Mouse (Mus musculus): Measurements from ENCODE around the gene Nrcam.

The Nrcam gene

DNA sequence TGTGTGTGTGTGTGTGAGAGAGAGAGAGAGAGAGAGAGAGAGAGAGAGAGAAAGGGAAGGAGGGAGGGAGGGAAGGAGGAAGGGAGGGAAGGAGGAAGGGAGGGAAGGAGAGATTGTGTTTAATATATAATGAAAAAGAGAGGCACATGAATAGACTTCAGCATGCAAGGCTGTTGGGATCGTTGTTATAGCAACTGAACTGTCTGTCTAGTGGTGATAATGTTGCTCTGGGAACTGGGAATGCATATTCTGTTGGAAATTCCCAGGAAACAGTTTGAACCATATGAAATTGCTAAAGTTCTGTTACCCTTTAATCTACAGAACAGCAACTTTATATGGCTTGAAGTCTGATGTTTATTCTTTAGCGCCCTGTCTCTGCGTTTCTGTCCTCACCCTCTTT, 104.0 kb downstream of the Nrcam start:
- in situ Hi-C loops (cut with MboI, MseI): no loop called here

DNA sequence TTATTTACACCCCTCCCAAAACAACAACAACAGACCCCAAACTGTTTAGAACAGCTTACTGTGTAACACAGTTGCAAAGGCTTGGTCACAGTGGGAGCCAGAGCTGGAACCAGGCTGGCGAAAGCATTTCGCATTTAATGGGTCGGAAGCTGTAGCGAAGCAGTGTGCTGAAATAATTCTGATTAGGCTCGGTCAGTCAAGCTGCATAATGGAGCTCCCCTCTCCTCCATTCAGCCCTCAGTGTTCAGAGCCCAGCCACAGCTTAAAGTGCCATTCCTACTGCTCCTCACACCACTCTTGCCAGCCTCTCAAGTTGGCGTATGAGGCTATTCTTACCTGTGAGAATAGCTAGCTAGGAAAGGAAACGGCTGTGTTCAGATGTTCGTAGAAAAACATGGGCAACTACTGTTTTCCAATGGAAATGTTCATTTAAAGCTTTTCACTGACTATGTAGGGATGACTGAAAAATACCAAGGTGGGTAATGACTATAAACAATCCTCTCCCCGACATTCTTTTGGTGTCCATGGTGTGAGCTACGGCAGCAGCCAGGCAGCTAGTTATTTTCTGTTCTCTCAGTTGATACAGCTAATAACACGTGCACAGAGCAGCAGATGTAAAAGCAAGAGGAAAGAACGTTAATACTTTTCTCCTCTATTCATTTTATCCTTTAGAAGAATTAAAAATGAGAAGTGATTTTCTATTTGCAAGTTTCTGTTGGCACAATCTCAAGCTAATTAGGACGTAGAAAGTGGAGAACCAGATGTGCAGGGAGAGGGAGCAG, 108.6 kb downstream of the Nrcam start:
- in situ Hi-C loops (cut with MboI, MseI): no loop called here

DNA sequence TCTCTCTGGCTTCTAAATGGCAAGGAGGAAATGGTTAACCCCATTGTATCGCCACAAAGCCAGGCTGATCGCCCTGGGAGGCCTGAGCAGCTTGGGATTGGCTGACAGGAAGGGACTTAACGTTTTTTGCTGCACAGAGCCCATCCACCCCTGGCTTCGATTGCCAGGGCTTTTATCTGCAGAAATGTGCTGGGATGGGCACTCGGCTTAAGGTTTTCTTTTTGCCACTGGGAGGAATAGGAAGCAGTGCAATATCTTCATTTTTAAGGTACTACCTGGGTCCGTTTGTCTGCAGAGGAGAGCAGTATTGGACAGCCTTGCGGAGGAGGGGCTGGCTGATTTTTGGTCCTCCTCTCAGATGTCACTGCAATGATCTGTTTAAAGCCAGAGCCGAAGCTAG, 110.2 kb downstream of the Nrcam start:
- in situ Hi-C loops (cut with MboI, MseI): no loop called here

DNA sequence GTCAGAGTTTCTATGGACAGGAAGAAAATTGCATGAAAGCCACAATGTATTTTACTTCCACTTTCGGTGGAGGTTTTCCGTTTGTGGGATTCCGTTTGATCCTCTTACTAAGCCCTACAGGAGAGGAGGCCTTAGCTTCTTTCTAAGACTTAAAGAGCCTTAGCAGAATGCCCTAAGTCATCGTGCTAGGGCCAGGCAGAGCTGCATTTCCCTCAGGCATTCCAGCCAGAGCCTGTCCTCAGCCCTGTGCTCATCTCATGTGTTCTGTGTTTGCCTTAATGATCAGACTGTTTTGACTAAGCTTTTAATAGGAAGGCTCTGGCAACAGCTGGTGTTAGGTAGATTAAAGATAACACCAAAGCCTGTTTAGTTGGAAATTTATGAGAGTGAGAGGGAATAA, 111.5 kb downstream of the Nrcam start:
- in situ Hi-C loops (cut with MboI, MseI): no loop called here

DNA sequence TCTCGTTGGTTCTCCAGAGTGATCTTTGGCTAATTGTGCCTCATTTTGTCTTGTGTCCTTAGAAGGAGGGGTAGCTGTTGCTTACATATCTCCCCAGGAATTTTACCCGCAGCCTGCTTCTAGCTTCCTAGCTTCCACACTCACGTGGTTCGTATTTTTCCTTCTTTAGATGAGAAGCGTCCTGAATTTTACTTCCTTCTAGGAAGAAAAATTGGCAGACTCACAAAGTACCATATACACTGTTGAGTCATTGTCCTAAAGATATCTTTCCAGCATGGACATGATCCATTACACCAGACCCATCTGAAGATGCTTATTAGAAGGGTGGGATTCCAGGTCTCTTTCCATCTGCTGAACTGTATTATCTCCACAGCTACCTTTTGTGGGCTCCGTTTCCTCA, 122.2 kb downstream of the Nrcam start:
- in situ Hi-C loops (cut with MboI, MseI): no loop called here

DNA sequence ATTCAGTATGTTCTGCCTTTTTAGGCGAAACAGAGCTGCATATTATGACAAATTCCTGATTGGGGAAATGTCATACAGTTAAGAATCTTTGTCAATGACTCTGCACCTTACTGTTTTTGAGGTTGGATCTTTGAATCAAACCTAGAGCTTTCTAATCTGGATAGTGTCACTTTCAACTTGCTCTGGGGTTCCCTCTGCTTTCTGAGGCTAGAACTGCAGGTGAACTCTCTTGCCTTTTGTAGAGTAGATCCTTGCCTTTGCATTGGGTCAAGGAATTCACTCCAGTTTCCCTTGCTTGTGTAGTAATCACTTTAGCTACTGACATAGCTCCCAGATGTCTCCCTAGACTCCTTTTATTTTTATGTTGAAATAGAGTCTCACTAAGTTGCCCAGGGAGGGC, 123.1 kb downstream of the Nrcam start:
- in situ Hi-C loops (cut with MboI, MseI): no loop called here

DNA sequence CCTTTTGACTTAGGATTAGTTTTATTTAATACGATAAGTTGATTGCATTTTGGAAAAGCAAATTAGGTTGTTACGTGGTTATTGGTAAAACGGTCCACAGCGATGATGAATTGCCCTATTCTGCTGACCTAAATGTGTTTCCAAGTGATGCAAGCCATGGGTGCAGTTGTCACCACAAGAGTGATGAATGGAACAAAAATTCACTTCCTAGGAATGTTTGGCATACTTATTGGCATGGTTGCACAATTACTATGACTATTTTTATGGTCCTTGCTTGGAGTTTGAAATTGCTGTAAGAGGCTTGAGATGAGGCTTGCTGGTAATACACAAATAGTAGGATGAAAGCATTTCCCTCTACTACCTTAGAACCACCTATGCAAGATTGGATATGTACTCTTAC, 125.1 kb downstream of the Nrcam start:
- in situ Hi-C loops (cut with MboI, MseI): no loop called here

DNA sequence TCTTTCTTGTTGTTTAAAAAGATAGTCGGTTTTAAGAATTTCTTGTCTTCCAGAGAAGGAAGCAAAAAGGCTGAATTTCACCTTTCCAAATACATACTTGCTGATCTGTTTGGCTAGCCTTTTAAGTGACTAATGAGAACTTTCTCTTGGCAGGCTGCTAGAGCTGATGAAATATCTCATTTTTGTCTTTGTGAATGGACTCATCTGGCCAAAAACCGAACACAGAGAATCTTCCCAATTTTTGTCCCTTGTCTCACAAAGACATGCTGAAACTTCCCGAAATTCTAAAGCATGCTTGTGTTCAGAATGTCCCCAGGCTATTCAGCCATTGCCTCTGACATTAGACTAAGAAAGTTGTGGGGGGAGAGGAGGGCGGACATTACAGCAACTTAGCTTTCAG, 129.3 kb downstream of the Nrcam start:
- in situ Hi-C loops (cut with MboI, MseI): no loop called here

DNA sequence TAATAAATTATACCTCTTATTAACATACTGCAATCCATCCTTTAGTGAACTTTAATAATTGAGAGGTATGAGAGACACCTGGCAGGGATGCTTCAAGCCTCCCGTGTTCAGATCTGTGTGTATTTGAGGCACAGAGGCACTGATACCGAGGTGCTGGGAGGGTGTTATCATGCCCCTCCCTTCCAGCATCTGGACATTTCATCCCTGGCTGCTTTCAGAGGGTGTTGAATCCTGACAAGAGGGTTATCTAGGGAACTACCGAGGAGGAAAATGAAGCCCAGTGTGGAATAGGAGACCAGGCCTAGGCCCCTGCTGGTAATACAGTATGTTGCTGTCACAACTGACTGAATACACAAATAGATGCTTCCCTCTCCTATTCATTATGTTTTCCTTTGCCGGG, 133.8 kb downstream of the Nrcam start:
- in situ Hi-C loops (cut with MboI, MseI): no loop called here

DNA sequence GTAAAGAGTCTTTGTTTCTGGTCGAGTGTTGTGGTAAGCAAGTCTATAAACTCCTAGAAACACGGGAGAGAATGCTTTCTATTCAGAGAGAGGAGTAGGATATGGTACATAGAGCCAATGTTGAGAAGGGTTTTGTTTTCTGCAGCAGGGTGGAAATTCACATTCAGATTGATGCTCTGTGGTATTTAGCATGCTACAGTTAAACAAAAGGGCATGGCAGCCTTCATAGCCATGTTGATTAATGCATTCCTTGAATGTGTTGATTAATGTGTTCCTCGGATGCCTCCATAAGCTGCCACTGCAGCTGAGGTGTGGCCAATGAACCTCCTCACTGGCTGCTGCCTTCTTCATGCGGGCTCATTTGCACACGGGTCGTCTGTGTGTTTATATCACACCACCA, 134.3 kb downstream of the Nrcam start:
- in situ Hi-C loops (cut with MboI, MseI): no loop called here

DNA sequence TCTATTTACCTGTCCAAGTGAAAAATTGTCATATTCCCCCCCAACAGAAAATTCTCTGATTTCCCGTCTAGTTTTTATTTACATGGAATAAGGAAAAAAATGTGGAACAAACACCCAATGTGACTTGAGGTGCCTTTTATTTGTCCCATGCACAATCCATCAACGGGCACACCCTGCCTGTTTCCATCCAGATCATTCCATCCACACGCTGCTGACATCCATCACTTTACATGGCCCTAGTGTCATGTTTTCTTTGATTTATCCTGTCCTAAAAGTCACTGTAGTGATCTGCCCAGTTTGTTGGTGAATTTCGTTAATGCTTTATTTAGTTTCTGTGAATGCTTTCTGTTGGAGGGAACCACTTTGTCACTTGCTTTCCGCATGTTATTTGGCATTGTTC, 142.4 kb downstream of the Nrcam start:
- in situ Hi-C loops (cut with MboI, MseI): no loop called here

DNA sequence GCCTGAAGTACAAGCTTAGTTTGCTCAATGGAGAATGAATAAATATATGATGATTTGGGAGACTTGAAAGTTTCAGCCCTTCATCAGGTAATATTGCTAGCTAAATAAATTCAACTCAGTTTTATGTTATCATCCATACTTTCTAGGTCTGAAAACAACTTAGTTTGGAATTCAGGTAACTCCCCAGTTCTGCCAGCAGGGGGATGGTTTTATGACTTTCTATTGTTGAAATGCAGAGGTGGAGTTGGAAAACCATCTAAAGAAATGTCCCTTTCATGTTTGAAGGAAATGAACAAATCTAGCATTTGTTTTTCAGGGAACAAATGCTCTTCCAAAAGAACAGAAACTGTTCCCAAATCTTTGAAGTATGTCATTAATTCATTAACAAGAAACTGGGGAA, 146.7 kb downstream of the Nrcam start:
- in situ Hi-C loops (cut with MboI, MseI): no loop called here

DNA sequence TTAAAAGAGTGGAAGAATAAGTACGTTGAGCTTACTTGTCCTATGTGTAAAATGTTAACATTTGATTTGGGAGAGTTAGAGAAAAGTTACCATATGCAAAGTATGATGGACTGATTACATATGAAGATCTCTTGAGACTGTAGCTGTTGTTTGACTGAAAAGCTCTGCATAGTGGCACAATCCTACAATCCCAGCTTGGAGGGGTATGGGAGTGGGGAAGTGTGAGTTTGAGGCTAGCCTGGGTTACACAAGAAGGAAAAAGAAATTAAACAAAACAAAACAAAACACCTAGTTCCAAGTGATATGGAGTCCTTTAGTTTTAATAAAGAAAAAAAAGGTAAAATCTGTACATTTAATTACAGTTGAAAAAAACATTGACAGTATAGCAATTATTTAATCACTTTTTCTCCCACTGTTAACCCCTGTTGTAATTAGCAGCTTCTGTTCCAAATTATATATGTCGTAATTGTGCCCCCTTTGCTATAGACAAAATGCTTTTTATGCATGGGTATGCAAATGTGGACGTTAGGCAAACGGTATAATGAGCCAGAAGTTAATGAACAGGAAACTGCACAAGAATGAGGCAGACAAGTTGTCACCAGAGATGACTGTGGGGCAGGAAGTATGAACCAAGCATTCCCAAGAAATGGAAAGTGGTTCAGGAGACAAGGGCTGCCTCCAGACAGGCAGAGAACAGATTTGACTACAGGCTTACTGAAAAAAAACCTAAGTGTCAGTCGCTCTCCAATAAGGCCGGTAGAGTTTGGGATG, 150.8 kb downstream of the Nrcam start:
- in situ Hi-C loops (cut with MboI, MseI): no loop called here

DNA sequence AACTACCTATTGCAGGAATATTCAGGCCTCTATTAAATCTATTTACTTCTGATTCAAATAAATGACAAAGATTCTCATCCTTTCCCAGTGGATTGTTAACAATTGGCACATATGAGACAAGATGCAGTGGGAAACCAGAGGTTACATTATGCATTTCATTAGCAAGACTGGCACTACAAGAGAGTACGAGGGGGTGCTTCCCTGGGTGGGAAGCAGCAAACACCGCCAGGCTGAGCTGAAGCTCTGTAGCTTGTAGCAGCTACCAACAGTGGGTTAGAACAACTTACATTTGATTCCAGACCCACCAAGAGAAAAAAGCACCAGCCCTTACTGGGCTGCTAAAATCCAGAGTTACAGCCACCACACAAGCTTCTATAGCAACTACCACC, 151.3 kb downstream of the Nrcam start:
- in situ Hi-C loops (cut with MboI, MseI): no loop called here

DNA sequence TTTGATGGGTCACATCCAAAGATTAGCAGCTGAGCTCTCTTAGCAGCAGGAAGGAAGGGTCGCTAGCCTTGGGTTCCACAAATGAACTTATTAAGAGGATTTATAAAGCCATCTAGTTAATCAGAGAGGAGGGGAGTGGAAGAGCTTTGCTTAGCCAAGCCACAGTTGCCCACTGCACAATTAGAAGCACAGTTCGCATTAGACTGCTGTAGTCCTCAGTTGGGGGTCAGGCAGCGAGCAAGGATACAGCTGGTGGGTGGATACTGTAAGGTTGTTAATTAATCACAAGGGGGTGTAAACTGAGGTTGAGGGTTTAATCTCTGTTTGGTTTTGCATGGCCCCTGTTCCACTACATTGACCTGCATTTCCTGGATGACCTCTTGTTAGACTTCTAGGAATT, 152.7 kb downstream of the Nrcam start:
- in situ Hi-C loops (cut with MboI, MseI): no loop called here

DNA sequence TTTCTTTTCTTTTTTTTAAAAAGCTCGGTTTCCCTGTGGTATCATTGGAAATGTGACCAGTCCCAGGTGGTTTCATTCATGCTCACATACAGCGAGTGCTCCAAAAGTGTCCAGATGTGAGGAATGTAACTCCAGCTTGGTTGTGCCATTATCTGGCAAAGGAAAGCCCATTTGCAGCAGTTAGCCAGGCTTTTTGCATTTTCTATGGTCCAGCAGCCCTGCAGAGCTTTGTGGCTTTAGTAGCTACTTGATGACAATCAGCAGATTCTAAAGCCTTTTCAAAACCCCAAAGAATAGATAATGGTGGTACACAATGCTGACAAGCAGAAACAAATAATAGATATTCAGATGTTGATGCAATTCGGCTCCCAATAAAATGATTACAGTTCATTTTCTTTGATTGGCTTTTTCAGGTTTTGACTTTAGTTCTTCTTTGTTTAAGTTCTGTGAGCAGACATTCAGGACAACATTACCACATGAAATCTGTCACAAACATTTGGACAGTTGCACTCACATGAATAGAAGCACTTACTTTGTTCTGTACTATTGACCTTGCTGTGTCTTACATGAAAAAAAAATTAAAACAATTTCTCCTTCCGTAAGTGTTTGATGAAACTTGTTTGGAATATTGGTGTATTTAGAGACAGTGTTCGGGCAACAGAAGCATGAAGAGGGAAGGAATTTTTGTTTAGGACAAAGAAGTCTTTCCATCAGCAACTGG, 164.2 kb downstream of the Nrcam start:
- in situ Hi-C loops (cut with MboI, MseI): no loop called here

DNA sequence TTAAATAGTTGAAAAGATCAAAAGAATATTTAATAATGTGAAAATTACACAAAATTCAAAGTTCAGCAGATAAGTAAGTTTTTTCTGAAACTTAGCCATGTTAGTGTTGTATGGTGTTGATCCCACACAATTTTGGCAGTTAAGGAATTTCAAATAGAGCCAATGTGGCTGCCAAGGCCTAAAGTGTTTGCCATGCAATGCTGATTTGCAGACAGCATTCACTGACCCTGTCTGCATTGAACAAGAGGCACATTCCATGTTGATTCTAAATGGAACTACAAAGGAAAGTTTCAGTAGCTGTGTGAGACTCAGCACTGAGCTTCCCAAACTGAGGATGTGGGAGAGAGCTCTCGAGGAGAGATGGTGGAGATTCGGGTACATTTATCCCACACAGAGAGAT, 169.1 kb downstream of the Nrcam start:
- in situ Hi-C loops (cut with MboI, MseI): no loop called here

DNA sequence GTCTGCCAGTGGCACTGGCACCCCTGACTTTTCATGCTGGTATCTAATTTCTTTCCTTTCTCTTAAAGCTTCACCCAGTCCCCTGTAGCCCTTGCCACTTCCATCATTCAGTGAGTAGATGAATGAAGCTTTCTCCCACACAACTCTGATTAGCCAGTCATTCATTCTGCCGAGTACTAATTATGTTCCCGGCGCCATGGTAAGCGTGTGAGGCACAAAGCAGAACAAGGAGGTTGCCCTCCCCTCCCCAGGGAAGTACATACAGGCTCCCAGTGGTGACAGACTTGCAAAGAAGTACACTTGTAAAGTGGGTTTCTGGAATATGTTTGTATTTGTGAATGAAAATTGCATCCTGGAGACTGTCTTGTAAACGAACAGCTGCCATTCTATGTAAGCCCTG, 170.2 kb downstream of the Nrcam start:
- in situ Hi-C loops (cut with MboI, MseI): no loop called here

DNA sequence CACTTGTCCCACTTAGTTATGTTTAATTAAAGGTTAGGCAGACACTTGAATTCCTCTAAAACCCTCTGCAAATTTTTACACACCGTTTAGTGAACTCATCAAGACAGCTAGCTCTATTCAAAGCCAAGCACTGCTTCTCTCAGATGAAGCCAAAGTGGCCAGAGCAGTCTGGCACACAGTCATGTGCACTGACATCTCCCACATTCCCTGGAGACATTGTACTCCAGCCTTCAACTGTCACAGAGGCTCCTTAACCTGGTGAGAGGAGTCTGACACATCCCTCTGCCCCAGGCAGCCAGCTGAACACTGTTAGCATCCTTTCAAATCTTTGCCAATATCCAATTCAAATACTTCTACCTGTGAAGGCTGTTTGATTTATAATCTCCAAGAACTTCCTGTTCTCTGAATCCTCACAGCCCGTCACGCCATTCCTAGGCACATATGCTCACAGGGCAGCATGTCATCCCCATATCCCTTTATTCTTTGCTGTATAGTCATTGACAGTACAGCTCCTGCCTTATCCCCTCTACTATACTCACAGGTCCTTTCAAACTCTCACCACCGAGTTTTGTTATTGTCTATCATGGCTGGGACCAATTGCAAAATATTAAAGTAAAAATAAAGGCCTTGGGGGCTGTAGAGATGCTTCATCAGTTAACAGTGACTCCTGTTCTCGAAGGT, 173.3 kb downstream of the Nrcam start:
- in situ Hi-C loops (cut with MboI, MseI): no loop called here

DNA sequence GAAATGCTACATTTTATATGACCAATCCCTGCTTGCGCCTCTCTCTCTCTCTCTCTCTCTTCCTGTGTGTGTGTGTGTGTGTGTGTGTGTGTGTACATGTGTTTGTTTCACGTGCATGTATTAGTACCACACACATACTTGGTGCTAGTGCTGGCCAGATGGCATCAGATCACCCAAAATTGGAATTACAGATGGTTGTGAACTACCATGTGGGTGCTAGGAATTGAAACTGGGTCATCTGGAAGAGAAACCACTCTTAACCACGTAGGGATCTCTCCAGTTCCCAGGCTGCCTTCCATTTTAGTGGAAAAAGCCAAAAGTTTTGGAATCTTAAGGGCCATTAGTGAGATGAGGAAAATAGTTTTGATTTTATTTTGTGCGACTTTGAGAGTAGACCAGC, 175.1 kb downstream of the Nrcam start:
- in situ Hi-C loops (cut with MboI, MseI): no loop called here

DNA sequence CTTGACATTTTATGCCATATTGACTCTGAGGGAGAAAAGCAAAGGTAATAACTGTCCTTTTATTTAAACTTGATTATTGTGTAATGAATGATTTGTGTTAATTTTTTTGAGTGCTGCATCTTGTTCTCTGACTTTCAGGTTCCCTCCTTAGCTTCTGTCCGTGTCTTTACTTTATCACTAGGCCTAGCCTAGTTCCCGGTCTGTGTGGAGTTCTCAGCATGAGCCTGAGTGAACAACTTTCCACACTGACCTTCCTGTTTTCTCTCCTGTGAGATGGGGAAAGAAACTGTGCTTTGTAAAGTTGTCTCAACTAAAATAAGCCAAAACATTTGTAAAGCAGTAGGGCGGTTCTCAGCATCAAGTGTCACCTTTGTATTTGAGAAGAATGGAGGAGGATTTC, 179.9 kb downstream of the Nrcam start:
- in situ Hi-C loops (cut with MboI, MseI): no loop called here

DNA sequence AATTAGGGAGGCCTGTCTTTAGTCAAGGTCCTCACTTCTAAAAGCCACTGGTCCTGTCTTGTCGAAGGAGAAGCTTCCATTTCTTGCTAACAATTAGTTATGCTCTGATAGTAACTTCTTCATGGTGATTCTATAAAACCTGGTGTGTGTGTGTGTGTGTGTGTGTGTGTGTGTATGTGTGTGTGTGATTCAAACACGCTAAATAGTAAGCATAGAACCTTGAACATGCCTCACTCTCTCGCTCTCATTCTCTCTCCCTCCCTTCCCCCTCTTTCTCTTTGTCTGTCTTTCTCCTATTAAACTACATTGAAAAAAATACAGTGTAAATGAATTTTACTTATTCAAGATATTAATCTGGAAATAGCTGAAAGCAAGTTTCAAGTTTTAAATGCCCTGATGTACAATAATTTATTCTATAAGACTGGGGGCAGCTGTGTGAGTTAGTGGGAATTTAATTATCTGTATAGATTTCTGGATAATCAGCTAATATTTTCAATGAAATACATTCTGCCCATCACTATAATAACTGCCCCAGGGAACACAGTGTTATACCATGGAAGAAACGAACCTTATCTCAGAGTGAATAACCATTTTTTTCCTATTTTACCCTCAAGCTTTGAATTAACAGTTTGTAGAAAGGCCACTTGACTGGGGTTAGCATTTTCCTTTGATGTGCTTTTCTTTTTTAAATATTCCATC, 180.9 kb downstream of the Nrcam start:
- in situ Hi-C loops (cut with MboI, MseI): no loop called here

Data from T-helper 1 cell (primary cell).